Mouse (Mus musculus): ENCODE data around the gene Gm20388.
A peak's percentile ranks its signal among the peaks of the same experiment; 100 is the strongest.

Gm20388 gene

GRCm38 (mm10) chr8:121794151-121794550 lies 1883.5 kb downstream of the Gm20388 start:
- DNase-seq (ENCODE audit: low spot score): no peak

DNA sequence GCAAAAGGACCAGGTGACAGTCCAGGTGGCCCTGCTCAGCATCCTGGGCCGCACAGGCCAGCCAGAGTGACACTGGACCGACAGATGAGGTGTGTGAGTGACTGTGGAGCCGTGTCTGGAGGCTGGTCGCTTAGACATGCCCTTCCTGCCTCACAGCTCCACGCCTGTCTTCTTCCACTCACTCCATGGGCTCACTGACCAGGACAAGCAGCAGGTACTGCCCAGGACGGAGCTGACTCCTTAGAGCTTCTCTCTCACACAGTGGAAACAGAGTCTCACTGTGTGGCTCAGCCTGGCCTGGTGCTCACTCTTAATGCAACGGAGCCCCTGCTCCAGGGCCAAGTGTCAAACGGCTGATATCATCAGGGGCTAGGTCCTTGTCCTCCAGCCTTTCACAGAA lies 1884.8 kb downstream of the Gm20388 start:
- no peak for DNase-seq (ENCODE audit: low spot score)

DNA sequence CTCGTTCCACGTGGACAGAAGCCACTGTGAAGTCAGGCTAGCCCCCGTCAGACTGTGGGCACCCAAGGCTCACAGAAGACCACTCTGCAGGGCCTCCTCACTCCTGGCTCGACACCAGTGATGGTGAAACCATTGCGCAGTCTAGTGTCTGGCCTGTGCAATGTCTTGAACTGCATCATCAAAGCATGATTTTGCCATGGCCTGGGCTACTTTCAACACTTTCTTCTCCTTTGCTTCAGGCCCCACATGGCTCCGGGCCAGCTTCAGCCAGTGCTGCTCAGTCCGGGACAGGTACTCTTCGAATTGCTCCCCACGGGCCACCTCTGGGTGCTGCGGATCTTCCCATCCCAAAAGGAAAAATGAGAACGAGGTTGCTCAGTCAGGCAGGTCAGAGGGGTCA lies 1885.8 kb downstream of the Gm20388 start:
- no peak for DNase-seq (ENCODE audit: low spot score)

DNA sequence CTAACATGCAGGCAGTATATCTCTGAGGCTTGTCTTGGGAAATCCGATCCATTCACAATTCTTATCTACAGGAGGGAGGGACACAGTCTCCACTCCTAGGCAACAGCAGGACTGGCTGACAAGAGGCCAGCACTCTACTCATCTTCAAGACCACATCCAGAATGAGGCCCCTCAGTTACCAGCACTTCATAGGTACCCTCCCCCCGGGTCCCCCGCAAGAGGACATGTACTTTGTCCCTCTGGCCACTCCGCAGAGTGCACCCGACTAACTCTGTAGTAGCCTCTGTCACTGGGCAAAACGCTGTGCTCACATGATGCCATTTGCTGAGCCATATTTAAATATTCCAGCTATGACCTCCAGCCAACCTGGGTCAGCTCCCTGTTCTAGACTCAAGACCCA lies 1887.8 kb downstream of the Gm20388 start:
- DNase-seq (ENCODE audit: low spot score): no peak

- no peak for DNase-seq (ENCODE audit: low spot score)
Measured at GRCm38 (mm10) chr8:121804829-121805228, 1894.2 kb downstream of the Gm20388 start.

DNA sequence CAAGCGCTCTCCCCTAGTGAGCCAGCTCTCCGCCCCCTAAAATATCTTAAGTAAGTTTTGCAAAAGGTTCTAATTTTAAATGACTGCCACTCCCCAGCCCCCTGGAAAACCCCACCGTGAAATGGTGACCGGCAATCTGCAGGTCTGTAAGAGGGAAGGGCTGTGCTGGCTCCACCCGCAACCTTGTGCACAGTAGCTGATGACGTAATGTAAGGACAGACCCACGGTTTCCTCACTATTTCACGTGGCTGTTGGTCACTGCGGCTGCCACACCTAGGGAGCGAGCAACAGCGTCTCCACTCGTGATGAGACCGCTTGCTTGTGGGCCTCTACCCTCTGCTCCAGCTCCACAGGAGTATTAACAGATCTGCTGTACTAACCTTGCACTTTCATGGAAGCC lies 1895.5 kb downstream of the Gm20388 start:
- no peak for DNase-seq (ENCODE audit: low spot score)

GRCm38 (mm10) chr8:121808032-121808431 lies 1897.4 kb downstream of the Gm20388 start:
- DNase-seq (ENCODE audit: low spot score): no peak

DNA sequence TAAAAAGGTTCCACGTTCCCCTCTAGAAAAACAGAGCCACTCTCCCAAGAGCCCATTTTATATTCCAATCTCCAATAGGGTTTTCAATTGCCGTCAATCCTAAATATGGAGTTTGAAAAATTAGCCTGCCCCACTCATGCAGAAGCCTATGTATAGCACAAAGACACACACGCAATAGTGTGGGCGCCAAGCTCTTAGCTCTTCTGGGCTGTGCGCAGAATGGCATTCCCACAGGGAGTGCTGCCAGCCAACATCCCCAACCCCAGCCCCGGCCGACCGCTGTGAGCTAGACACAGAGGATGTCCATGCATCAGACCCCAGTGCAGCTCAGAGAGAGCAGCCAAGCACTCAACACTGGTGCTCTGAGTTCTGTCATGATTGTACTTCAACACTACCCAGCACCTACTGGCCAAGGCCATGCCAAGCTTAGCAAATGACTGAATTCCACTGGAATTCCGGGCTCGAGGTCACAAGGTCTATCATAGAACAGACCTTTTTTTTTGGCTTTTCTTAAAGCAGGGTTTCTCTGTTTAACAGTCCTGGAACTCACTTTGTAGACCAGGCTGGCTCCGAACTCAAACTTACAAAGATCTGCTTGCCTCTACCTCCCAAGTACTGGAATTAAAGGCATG lies 1899.0 kb downstream of the Gm20388 start:
- DNase-seq (ENCODE audit: low spot score): no peak

DNA sequence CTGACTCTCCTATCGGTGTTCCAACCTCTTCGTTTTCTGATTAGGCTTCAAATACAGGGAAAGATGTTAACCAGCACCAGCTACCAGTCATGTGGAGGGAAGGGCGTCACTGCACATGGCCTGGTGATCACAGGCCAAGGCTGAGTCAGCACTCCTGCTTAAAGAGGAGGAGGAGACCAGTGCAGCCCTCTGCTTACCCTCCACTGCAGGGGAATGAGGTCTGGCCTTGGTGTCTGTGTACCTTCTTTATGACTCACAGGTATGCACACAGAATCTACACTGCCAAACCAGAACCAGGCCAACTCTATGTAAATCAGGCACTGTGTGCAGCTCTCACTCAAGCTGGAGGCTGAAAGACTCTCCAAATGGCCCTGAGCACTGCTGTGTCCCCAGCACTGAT lies 1900.9 kb downstream of the Gm20388 start:
- no peak for DNase-seq (ENCODE audit: low spot score)

- no peak for DNase-seq (ENCODE audit: low spot score)
Measured at GRCm38 (mm10) chr8:121811931-121812570, 1901.4 kb downstream of the Gm20388 start.

DNA sequence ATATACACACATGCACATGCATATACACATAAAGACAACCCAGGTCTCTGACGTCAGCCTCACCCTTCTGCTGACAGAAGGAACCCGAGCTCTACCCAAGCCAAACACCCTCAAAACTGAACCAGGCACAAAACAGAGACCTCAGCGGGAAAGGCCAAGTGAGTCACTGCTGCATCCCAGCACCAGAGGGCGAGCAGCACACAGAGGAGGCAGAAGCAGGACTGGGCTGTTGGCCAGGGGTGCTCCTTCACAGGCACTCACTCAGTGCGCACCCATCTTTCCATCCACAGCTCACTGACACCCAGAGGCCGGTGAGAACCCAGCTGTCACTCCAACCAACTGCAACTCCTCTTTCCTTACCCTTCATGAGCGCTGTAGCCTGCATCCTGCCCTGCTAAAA lies 1907.6 kb downstream of the Gm20388 start:
- no peak for DNase-seq (ENCODE audit: low spot score)

DNA sequence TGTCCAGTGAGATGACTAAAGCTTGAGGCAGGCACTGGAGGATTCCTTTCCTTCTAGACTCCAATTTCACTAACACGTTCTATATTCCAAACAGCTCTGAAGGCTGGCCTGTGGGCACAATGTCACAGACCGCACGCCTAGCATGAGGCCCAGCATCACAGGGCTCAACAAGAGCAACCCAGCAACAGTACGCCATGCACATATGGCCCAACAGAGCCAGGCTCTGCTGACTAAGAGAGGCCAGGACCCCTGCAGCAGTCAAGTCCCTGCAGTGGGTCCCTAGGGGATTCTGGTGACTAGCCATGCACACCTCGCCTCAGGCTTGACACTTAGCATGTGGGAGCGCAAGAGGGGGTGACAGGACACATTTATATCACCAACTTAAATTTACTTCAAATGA lies 1910.2 kb downstream of the Gm20388 start:
- no peak for DNase-seq (ENCODE audit: low spot score)

DNA sequence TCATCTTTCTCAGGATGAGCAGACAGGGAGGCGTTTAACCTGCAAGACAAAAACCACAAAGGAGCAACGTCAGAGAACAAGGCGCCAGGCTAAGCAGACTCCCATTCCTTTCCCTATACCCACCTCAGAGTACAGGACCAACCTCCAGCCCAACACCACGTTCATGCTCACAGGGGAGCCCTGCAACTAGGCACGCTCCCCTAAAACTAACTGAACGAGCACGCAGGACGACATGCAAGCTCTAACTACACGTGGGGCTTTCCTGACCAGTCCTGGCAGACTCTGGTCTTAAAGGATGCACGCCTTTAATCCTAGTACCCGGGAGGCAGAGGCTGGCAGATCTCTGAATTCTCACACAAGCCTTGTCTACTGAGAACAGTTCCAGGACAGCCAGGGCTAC lies 1910.7 kb downstream of the Gm20388 start:
- DNase-seq (ENCODE audit: low spot score): no peak

- no peak for DNase-seq (ENCODE audit: low spot score)
Measured at GRCm38 (mm10) chr8:121821770-121822169, 1911.1 kb downstream of the Gm20388 start.

- DNase-seq (ENCODE audit: low spot score): no peak
Measured at GRCm38 (mm10) chr8:121827726-121828125, 1917.1 kb downstream of the Gm20388 start.

GRCm38 (mm10) chr8:121828376-121829023 lies 1917.9 kb downstream of the Gm20388 start:
- DNase-seq (ENCODE audit: low spot score): no peak

DNA sequence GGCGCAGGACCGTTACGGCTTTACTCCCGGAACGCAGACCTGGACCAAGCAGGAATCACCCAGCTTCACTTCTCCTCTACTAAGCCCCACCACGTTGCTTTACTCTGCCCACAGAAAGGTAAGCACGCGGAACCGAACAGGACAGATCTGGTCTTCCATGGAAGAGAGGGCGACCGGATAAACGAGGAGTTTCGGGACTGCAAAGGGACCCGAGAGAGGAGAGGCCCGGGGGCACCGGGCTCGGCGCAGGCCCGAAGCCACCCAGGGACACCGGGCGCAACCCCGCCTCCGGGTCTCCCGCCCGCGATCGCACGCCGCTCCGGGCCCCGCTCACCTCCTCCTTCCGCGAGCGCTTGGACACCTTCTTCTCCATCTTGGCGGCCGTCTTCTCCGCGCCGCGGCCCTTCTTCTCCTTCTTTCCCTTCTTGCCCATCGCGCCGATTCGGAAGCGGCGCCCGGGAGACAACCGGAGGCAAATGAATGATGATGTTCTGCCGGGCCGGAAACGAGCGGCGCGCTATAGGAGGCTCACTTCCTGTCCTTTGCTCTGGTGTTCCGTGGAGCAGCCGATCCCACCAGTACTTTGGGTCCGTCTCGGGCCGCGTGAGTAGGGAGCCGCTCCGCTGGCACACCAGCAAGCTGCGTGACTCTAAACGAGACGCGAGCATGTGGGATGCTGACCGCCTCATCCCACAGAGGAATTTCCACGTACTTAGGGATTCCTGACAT lies 1918.6 kb downstream of the Gm20388 start, which contains the start of gene Klhdc4:
Gene Klhdc4, minus strand, starts transcription at position 522 of the 729 bp plus-strand sequence.
- peak; percentile 93 for DNase-seq (ENCODE audit: low spot score)

DNA sequence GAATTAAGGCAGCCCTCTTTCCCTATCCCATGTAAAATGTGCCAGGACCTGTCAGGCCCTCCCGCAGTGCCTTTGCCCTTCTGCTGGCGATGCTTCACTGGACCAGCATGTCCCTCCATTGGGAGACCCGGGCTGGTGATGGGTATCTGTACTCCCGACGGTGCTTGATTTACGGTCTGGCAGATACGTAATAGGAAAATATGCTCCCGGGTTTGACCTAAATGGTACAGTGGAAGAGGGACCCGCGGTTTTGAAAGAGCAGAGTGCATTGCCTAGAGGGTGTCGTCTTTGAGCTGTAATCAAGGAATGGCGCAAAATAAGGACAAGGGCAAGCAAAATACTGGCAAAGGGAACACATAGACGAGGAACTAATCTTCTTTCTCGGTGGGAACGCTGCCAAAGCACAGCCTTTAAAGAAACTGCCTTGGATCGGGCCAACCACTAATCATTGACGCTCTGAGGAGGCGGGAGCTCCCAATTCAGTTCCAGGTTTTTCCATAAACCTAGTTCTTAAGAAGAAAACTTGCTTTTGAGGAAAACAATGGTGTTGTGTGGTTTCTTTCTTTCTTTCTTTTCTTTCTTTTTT lies 1919.2 kb downstream of the Gm20388 start:
- no peak for DNase-seq (ENCODE audit: low spot score)

- no peak for DNase-seq (ENCODE audit: low spot score)
Measured at GRCm38 (mm10) chr8:121832061-121832460, 1921.4 kb downstream of the Gm20388 start.

DNA sequence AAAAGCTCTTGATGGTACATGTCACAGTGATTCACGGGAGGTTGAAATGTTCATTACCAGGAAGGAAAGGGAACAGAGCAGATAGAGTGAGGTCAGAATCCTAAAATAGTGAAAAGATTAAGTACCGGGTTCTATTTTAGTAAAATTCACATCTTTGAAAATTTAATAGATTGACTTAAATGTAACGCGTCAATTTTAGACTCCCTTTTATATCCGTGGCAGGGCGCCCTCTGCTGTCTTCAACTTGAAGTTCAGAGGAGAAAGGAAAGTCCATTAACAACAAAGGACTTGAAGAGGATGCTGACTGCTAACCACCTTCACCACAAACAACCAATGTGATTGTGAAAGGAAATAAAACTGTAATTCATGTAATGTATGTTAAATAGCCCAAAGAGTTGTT lies 1921.9 kb downstream of the Gm20388 start:
- peak; percentile 83 for DNase-seq (ENCODE audit: low spot score)

- peak; percentile 82 for DNase-seq (ENCODE audit: low spot score)
Measured at GRCm38 (mm10) chr8:121841242-121841641, 1930.6 kb downstream of the Gm20388 start.

All from retina, embryonic 14.5 days (tissue).